Comparison of ENCODE assay signal across 7 mouse cellular contexts in genomic region chr4:120129233-120129885, GRCm38 (mm10). TPM values are rescaled to one million over a fixed set of nuclear protein-coding genes. Genes with fewer than 3 reads are reported as not detected.
DNase-seq lines count a peak whose midpoint lies in the region; ATAC-seq and TF ChIP-seq lines count a peak whose summit lies in the region.

No protein-coding gene starts in this region.

- peak; percentile 84 for ATAC-seq in granulocyte monocyte progenitor cell, adult 5-6 weeks (replicated peaks; ENCODE audit: poor library complexity, severe bottlenecking)
- 0 out of 2 replicates have a peak, but pooled peaks have one; percentile 43 for ATAC-seq in kidney, postnatal 0 days (replicated peaks; ENCODE audit: low FRiP score, low read depth)

- in situ Hi-C loops in ES-E14 (cut with MboI; ENCODE audit: low sequenced_read_pairs in 2 of 2, unreplicated experiment in 2 of 2) = loop anchor here in 1 of 2 experiments (10.0 kb wide), 1 partner anchor 195 kb away; no protein-coding TSS in a partner anchor

- no peak overlapping the region for H3K9ac ChIP-seq in ES-E14 (ENCODE audit: insufficient read depth, low read depth, low read length, poor library complexity, severe bottlenecking)
- H3K9ac ChIP-seq in kidney, postnatal 0 days (ENCODE audit: low read depth, low read length) = no peak overlapping the region

- peak; percentile 62 to 64 for DNase-seq in B cell, adult 2 months
- no peak for DNase-seq in ES-E14 (ENCODE audit: low read depth, low spot score)
- DNase-seq in cerebellum, adult 9-10 months = peak; percentile 76
- peak; percentile 86 for DNase-seq in kidney, postnatal 0 days (ENCODE audit: low spot score)
- peak; percentile 51 for DNase-seq in lung, postnatal 14 days
- peak; percentile 45 for DNase-seq in retina, postnatal 7 days (ENCODE audit: low read depth, low spot score)

- H3K9me3 ChIP-seq in ES-E14 (ENCODE audit: control insufficient read depth, insufficient read depth, low read depth, low read length) = no peaks in the 10 kb centered on the region
- no peaks in the 10 kb centered on the region for H3K9me3 ChIP-seq in kidney, postnatal 0 days (replicated peaks; ENCODE audit: low read length)

- no peaks in the 10 kb centered on the region for H3K27me3 ChIP-seq in kidney, postnatal 0 days (ENCODE audit: insufficient read depth, low read length)

- H3K4me2 ChIP-seq in kidney, postnatal 0 days (ENCODE audit: low read length) = no peak overlapping the region

- 42% methylated on average over 4 of the region's 4 CpGs for WGBS in kidney, postnatal 0 days

- H3K4me3 ChIP-seq in ES-E14 (ENCODE audit: insufficient read depth in 1 of 2, low read depth in 1 of 2, low read length in 2 of 2, poor library complexity in 1 of 2, severe bottlenecking in 1 of 2) = no peak overlapping the region
- H3K4me3 ChIP-seq in kidney, postnatal 0 days (replicated peaks; ENCODE audit: low read depth, low read length) = no peak overlapping the region

- no peak overlapping the region for H3K27ac ChIP-seq in ES-E14 (ENCODE audit: insufficient read depth, low read depth, low read length, poor library complexity, severe bottlenecking)
- H3K27ac ChIP-seq in kidney, postnatal 0 days = no peak overlapping the region

- no peaks in the 10 kb centered on the region for H3K4me1 ChIP-seq in ES-E14 (ENCODE audit: control insufficient read depth in 2 of 2, insufficient read depth in 2 of 2, low read length in 2 of 2, poor library complexity in 1 of 2)
- no peaks in the 10 kb centered on the region for H3K4me1 ChIP-seq in kidney, postnatal 0 days (replicated peaks; ENCODE audit: insufficient read depth, low read length)

- H3K36me3 ChIP-seq in ES-E14 (ENCODE audit: control insufficient read depth, insufficient read depth, low read length, poor library complexity, severe bottlenecking) = no peaks in the 10 kb centered on the region
- no peaks in the 10 kb centered on the region for H3K36me3 ChIP-seq in kidney, postnatal 0 days (ENCODE audit: insufficient read depth, low read length)

- TF ChIP-seq CTCF in kidney, postnatal 0 days (IDR thresholded peaks at IDR 0.05; ENCODE audit: low read depth) = peak; percentile 92

TF ChIP-seq in ES-E14, 5 proteins besides CTCF, POLR2A, EP300 and RAD21:
- TF ChIP-seq MAFK (IDR thresholded peaks at IDR 0.05; ENCODE audit: insufficient read depth, low read depth, low read length) = no peak
- TF ChIP-seq ZC3H11A (IDR thresholded peaks at IDR 0.05; ENCODE audit: borderline replicate concordance, low read depth, low read length) = peak; percentile 58; the same call in 1 of the 2 replicates
- TF ChIP-seq HCFC1 (IDR thresholded peaks at IDR 0.05; ENCODE audit: borderline replicate concordance, insufficient read depth, low read length) = no peak

RNA-seq across cellular contexts. Expression of gene Edn2, which starts 31.6 kb away (rescaled TPM):
- 0.62 and 0.69 TPM in 2 replicates for total RNA-seq in ES-E14 (2012; rRNA removed)
- not detected in 2 replicates for total RNA-seq in granulocyte monocyte progenitor cell, adult 5-6 weeks (2014; fragmentation: Nextera tagmentation)
- not detected in 2 replicates for total RNA-seq in granulocyte monocyte progenitor cell, adult 5-6 weeks (2017)
- polyA plus RNA-seq in kidney, postnatal 0 days (2015; fragmentation: Nextera tagmentation; extraction: Ambion mirVana) = 0.09 TPM in 1 of 2 replicates, not detected in the other
